Mouse (Mus musculus) forebrain, embryonic 14.5 days (tissue): ENCODE measurements around the gene Blm. TPM values are rescaled to one million over a fixed set of nuclear protein-coding genes. Genes with fewer than 3 reads are reported as not detected.

Experiments used
- ATAC-seq: fragments of 200-750 bp; cut with Nextera tagmentation; 2 replicates; pipeline ENCODE4 v1.8.0; 2017; ENCODE audit warnings: mild to moderate bottlenecking, moderate library complexity
- DNase-seq: peaks from one replicate; pipeline ENCODE4 v3.0.0-alpha.2; 2015; ENCODE audit warnings: low spot score
- H3K27ac ChIP-seq: fragments of 300-500 bp; sonication (generic); 2 replicates; pipeline ENCODE4 v1.5.1; 2014; ENCODE audit warnings: low read depth, mild to moderate bottlenecking, control low read depth, low read length, moderate library complexity
- H3K27me3 ChIP-seq: fragments of 300-500 bp; sonication (generic); replicated peaks from 2 replicates; pipeline ENCODE4 v1.6.1; 2014; ENCODE audit warnings: low read length, control low read depth, mixed read lengths; ENCODE audit not compliant: control insufficient read depth, insufficient read depth
- H3K36me3 ChIP-seq: fragments of 300-500 bp; sonication (generic); 2 replicates; pipeline ENCODE4 v1.6.1; 2014; ENCODE audit warnings: low read length, control low read depth; ENCODE audit not compliant: control insufficient read depth, insufficient read depth
- H3K4me1 ChIP-seq: fragments of 300-500 bp; sonication (generic); 2 replicates; pipeline ENCODE4 v1.6.1; 2014; ENCODE audit warnings: antibody characterized with exemption, low read length, control low read depth; ENCODE audit not compliant: control insufficient read depth, insufficient read depth
- H3K4me2 ChIP-seq: fragments of 300-500 bp; sonication (generic); 2 replicates; pipeline ENCODE4 v1.6.1; 2014; ENCODE audit warnings: mild to moderate bottlenecking, control low read depth, low read length
- H3K4me3 ChIP-seq: fragments of 300-500 bp; sonication (generic); 2 replicates; pipeline ENCODE4 v1.5.1; 2014; ENCODE audit warnings: low read depth, low read length, control low read depth
- H3K9ac ChIP-seq: fragments of 300-500 bp; sonication (generic); 2 replicates; pipeline ENCODE4 v1.6.1; 2014; ENCODE audit warnings: mild to moderate bottlenecking, low read length, control low read depth, moderate library complexity
- H3K9me3 ChIP-seq: fragments of 300-500 bp; sonication (generic); replicated peaks from 2 replicates; pipeline ENCODE4 v1.6.1; 2016; ENCODE audit warnings: low read length, control low read depth, mixed read lengths; ENCODE audit not compliant: control insufficient read depth
- whole genome bisulfite sequencing: fragments of 180-500 bp; shearing (Covaris S2); extraction: QIAGEN DNeasy Blood & Tissue Kit; methylation state at CpG from one replicate; pipeline ENCODE4 v1.1.7; 2014; 5-methylcytosine and 5-hydroxymethylcytosine counted together
- polyA plus RNA-seq: library from polyadenylated mRNA; unstranded; fragments of >200 nt; fragmentation: Nextera tagmentation; extraction: Ambion mirVana; gene quantifications from 2 replicates; pipeline ENCODE4 v1.2.1, GENCODE M21; 2014

The Blm gene
- polyA plus RNA-seq, 1 experiment from 2014 or later, result 11.3 TPM

- Histone ChIP-seq H3K4me3 (no peak overlapping the region), H3K9me3 (no peaks in the 10 kb centered on the region), H3K4me1 (no peaks in the 10 kb centered on the region), H3K27me3 (no peaks in the 10 kb centered on the region), H3K36me3 (peaks cover 27% of the 10 kb centered on the region), H3K4me2 (no peak overlapping the region), H3K27ac (no peak overlapping the region), H3K9ac (no peak overlapping the region)
- DNase-seq (no peak), ATAC-seq (no peak)
- 95% methylated on average over 4 of the region's 4 CpGs for WGBS
These were observed 74.0 kb downstream of the Blm start for GRCm38 (mm10) chr7:80460892-80461291.

GRCm38 (mm10) chr7:80460199-80460598 is 74.7 kb downstream of the Blm start:
- Histone ChIP-seq H3K9ac (no peak overlapping the region), H3K36me3 (peaks cover 22% of the 10 kb centered on the region), H3K27ac (no peak overlapping the region), H3K4me3 (no peak overlapping the region), H3K4me2 (no peak overlapping the region), H3K4me1 (no peaks in the 10 kb centered on the region), H3K27me3 (no peaks in the 10 kb centered on the region), H3K9me3 (no peaks in the 10 kb centered on the region)
- ATAC-seq, result no peak
- WGBS, result 89% methylated on average over 5 of the region's 5 CpGs
- no peak for DNase-seq

GRCm38 (mm10) chr7:80457831-80458343 is 77.0 kb downstream of the Blm start:
- ATAC-seq (no peak), DNase-seq (no peak)
- Histone ChIP-seq H3K9me3 (no peaks in the 10 kb centered on the region), H3K4me1 (no peaks in the 10 kb centered on the region), H3K36me3 (peaks cover 35% of the 10 kb centered on the region), H3K9ac (no peak overlapping the region), H3K27me3 (no peaks in the 10 kb centered on the region), H3K4me2 (no peak overlapping the region), H3K27ac (no peak overlapping the region), H3K4me3 (no peak overlapping the region)
- WGBS, result 77% methylated on average over 3 of the region's 3 CpGs

GRCm38 (mm10) chr7:80457241-80457640 is 77.7 kb downstream of the Blm start:
- Histone ChIP-seq H3K4me2 (no peak overlapping the region), H3K27me3 (no peaks in the 10 kb centered on the region), H3K27ac (no peak overlapping the region), H3K4me1 (no peaks in the 10 kb centered on the region), H3K9ac (no peak overlapping the region), H3K9me3 (no peaks in the 10 kb centered on the region), H3K36me3 (peaks cover 37% of the 10 kb centered on the region), H3K4me3 (no peak overlapping the region)
- WGBS, result 87% methylated on average over 6 of the region's 6 CpGs
- no peak for DNase-seq
- no peak for ATAC-seq

- Histone ChIP-seq H3K27ac (no peak overlapping the region), H3K4me2 (no peak overlapping the region), H3K4me3 (no peak overlapping the region), H3K4me1 (no peaks in the 10 kb centered on the region), H3K27me3 (no peaks in the 10 kb centered on the region), H3K9me3 (no peaks in the 10 kb centered on the region), H3K36me3 (peaks cover 39% of the 10 kb centered on the region), H3K9ac (no peak overlapping the region)
- ATAC-seq, result no peak
- no peak for DNase-seq
- 87% methylated on average over 6 of the region's 6 CpGs for WGBS
These were observed 78.6 kb downstream of the Blm start for GRCm38 (mm10) chr7:80456327-80456726.

- no peak overlapping the region for H3K27ac ChIP-seq
- H3K4me2 ChIP-seq, result no peak overlapping the region
- ATAC-seq (no peak), DNase-seq (no peak)
- H3K4me1 ChIP-seq, result no peaks in the 10 kb centered on the region
- 86% methylated on average over 4 of the region's 4 CpGs for WGBS
- H3K27me3 ChIP-seq, result no peaks in the 10 kb centered on the region
- H3K36me3 ChIP-seq, result peaks cover 39% of the 10 kb centered on the region
- no peak overlapping the region for H3K4me3 ChIP-seq
- no peak overlapping the region for H3K9ac ChIP-seq
- no peaks in the 10 kb centered on the region for H3K9me3 ChIP-seq
These were observed 79.3 kb downstream of the Blm start for GRCm38 (mm10) chr7:80455505-80456160.

GRCm38 (mm10) chr7:80454786-80455185 is 80.1 kb downstream of the Blm start:
- no peak overlapping the region for H3K4me2 ChIP-seq
- 96% methylated on average over 2 of the region's 2 CpGs for WGBS
- H3K4me1 ChIP-seq, result no peaks in the 10 kb centered on the region
- H3K9ac ChIP-seq, result no peak overlapping the region
- no peak for ATAC-seq
- no peak overlapping the region for H3K27ac ChIP-seq
- no peak overlapping the region for H3K4me3 ChIP-seq
- H3K36me3 ChIP-seq, result peaks cover 31% of the 10 kb centered on the region
- no peaks in the 10 kb centered on the region for H3K9me3 ChIP-seq
- DNase-seq, result no peak
- no peaks in the 10 kb centered on the region for H3K27me3 ChIP-seq

- H3K4me3 ChIP-seq, result no peak overlapping the region
- no peak for DNase-seq
These were observed 80.9 kb downstream of the Blm start for GRCm38 (mm10) chr7:80453997-80454396.

GRCm38 (mm10) chr7:80453121-80453520 is 81.8 kb downstream of the Blm start:
- Histone ChIP-seq H3K4me3 (no peak overlapping the region), H3K4me1 (no peaks in the 10 kb centered on the region), H3K9ac (no peak overlapping the region), H3K9me3 (no peaks in the 10 kb centered on the region), H3K27ac (no peak overlapping the region), H3K27me3 (no peaks in the 10 kb centered on the region), H3K4me2 (no peak overlapping the region), H3K36me3 (peaks cover 31% of the 10 kb centered on the region)
- ATAC-seq (no peak), DNase-seq (no peak)
- 85% methylated on average over 3 of the region's 3 CpGs for WGBS

More at GRCm38 (mm10) chr7:80453997-80454396, 80.9 kb downstream of the Blm start:
- ATAC-seq, result no peak
- Histone ChIP-seq H3K9me3 (no peaks in the 10 kb centered on the region), H3K4me2 (no peak overlapping the region), H3K36me3 (peaks cover 31% of the 10 kb centered on the region), H3K4me1 (no peaks in the 10 kb centered on the region), H3K9ac (no peak overlapping the region), H3K27me3 (no peaks in the 10 kb centered on the region), H3K27ac (no peak overlapping the region)
- WGBS, result 94% methylated on average over 5 of the region's 5 CpGs
